Mouse (Mus musculus): ENCODE measurements around the gene Ddx10. TPM values are rescaled to one million over a fixed set of nuclear protein-coding genes. Genes with fewer than 3 reads are reported as not detected.

Gene Ddx10
- total RNA-seq, 1 experiment from 2014 or later: 20.2 TPM

Other genes starting within 250 kb of the Ddx10 start
- 0.38 and 1.4 TPM in 2 replicates for gene Exph5, start 53.6 kb upstream of the Ddx10 start, total RNA-seq (2021)
- 12.1 and 12.4 TPM in 2 replicates for gene Kdelc2, start 136.0 kb upstream of the Ddx10 start, total RNA-seq (2021)
- 0.44 and 0.98 TPM in 2 replicates for gene 4930550C14Rik, start 154.3 kb upstream of the Ddx10 start, total RNA-seq (2021)